Mouse (Mus musculus): ENCODE measurements around the gene Mtmr3. TPM values are rescaled to one million over a fixed set of nuclear protein-coding genes. Genes with fewer than 3 reads are reported as not detected.

The Mtmr3 gene
- total and polyA plus RNA-seq, 3 experiments: 26.4 to 81.4 (median 68.9) TPM

GRCm38 (mm10) chr11:4437318-4437717 lies 157.3 kb downstream of the Mtmr3 start:
- H3K4me1 ChIP-seq (ENCODE audit: insufficient read depth, low read depth, low read length): peaks cover 17% of the 10 kb centered on the region
- H3K4me3 ChIP-seq (ENCODE audit: low read depth, low read length): no peak overlapping the region
- H3K36me3 ChIP-seq (replicated peaks): peaks cover 29% of the 10 kb centered on the region
- no peak for TF ChIP-seq TAL1 (conservative IDR thresholded peaks at IDR 0.05; ENCODE audit: low read depth, low read length)
- no peak for TF ChIP-seq CTCF (IDR thresholded peaks at IDR 0.05; ENCODE audit: low read depth, low read length)
- TF ChIP-seq GATA1 (IDR thresholded peaks at IDR 0.05; ENCODE audit: borderline replicate concordance, low read length): no peak
- no peak for TF ChIP-seq GATA2 (IDR thresholded peaks at IDR 0.05; ENCODE audit: borderline replicate concordance, low read depth, low read length)
- no peak for TF ChIP-seq POLR2AphosphoS5 (IDR thresholded peaks at IDR 0.05; ENCODE audit: insufficient replicate concordance, low read depth, low read length)
- ATAC-seq (ENCODE audit: extremely low read depth, insufficient number of reproducible peaks, low FRiP score, poor library complexity, severe bottlenecking): no peak
- peaks cover 4% of the 10 kb centered on the region; the same call in 1 of the 2 replicates for H3K27me3 ChIP-seq (ENCODE audit: insufficient read depth, low read length)
- no peaks in the 10 kb centered on the region for H3K9me3 ChIP-seq (replicated peaks)
- no peak for DNase-seq (ENCODE audit: low spot score)

GRCm38 (mm10) chr11:4436631-4437030 lies 158.0 kb downstream of the Mtmr3 start:
- peaks cover 15% of the 10 kb centered on the region for H3K4me1 ChIP-seq (ENCODE audit: insufficient read depth, low read depth, low read length)
- H3K36me3 ChIP-seq (replicated peaks): peaks cover 32% of the 10 kb centered on the region
- TF ChIP-seq TAL1 (conservative IDR thresholded peaks at IDR 0.05; ENCODE audit: low read depth, low read length) (no peak), POLR2AphosphoS5 (IDR thresholded peaks at IDR 0.05; ENCODE audit: insufficient replicate concordance, low read depth, low read length) (no peak), GATA2 (IDR thresholded peaks at IDR 0.05; ENCODE audit: borderline replicate concordance, low read depth, low read length) (no peak), GATA1 (IDR thresholded peaks at IDR 0.05; ENCODE audit: borderline replicate concordance, low read length) (no peak), CTCF (IDR thresholded peaks at IDR 0.05; ENCODE audit: low read depth, low read length) (no peak)
- DNase-seq (ENCODE audit: low spot score): no peak
- H3K4me3 ChIP-seq (ENCODE audit: low read depth, low read length): no peak overlapping the region
- peaks cover 3% of the 10 kb centered on the region; the same call in 1 of the 2 replicates for H3K27me3 ChIP-seq (ENCODE audit: insufficient read depth, low read length)
- ATAC-seq (ENCODE audit: extremely low read depth, insufficient number of reproducible peaks, low FRiP score, poor library complexity, severe bottlenecking): no peak
- H3K9me3 ChIP-seq (replicated peaks): no peaks in the 10 kb centered on the region

DNA sequence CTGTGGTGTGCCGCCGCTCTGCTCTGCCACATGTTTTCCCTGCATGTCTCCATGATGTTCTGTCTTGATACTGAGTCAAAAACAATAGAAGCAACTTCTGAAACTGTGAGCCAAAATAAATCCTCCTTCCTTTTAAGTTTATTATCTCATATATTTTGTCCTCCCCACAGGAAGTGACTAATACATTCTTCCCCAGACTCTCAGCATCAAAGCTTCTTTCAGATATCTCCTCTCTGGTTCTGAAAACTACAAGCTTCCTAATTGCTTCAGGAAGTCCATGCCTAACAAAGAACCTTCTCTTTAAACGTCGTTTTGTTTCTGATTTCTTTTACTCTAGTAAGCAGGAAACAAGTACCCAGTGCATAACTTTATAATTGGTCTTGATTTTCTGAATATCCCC lies 160.2 kb downstream of the Mtmr3 start:
- Histone ChIP-seq H3K36me3 (replicated peaks) (peaks cover 42% of the 10 kb centered on the region), H3K4me1 (ENCODE audit: insufficient read depth, low read depth, low read length) (peaks cover 10% of the 10 kb centered on the region), H3K9me3 (replicated peaks) (no peaks in the 10 kb centered on the region), H3K4me3 (ENCODE audit: low read depth, low read length) (no peak overlapping the region), H3K27me3 (ENCODE audit: insufficient read depth, low read length) (no peaks in the 10 kb centered on the region)
- DNase-seq (ENCODE audit: low spot score) (no peak), ATAC-seq (ENCODE audit: extremely low read depth, insufficient number of reproducible peaks, low FRiP score, poor library complexity, severe bottlenecking) (no peak)
- TF ChIP-seq CTCF (IDR thresholded peaks at IDR 0.05; ENCODE audit: low read depth, low read length) (no peak), POLR2AphosphoS5 (IDR thresholded peaks at IDR 0.05; ENCODE audit: insufficient replicate concordance, low read depth, low read length) (no peak), TAL1 (conservative IDR thresholded peaks at IDR 0.05; ENCODE audit: low read depth, low read length) (no peak)

Other genes starting within 250 kb of the Mtmr3 start
- gene Hormad2, start 153.8 kb downstream of the Mtmr3 start, total RNA-seq (2014; fragmentation: Nextera tagmentation): 63.6 and 85.0 TPM in 2 replicates
- 19.9 and 24.6 TPM in 2 replicates for gene Hormad2, start 153.8 kb downstream of the Mtmr3 start, total RNA-seq (2017)
- gene Hormad2, start 153.8 kb downstream of the Mtmr3 start, polyA plus RNA-seq (2012): 3.3 and 8.6 TPM in 2 replicates
- not detected in 2 replicates for gene Gm11032, start 25.2 kb upstream of the Mtmr3 start, total RNA-seq (2014; fragmentation: Nextera tagmentation)
- gene Gm11032, start 25.2 kb upstream of the Mtmr3 start, total RNA-seq (2017): not detected in 2 replicates
- not detected in 2 replicates for gene Gm11032, start 25.2 kb upstream of the Mtmr3 start, polyA plus RNA-seq (2012)
- gene Ascc2, start 42.9 kb upstream of the Mtmr3 start, total RNA-seq (2014; fragmentation: Nextera tagmentation): 27.8 and 28.4 TPM in 2 replicates
- 22.0 and 22.8 TPM in 2 replicates for gene Ascc2, start 42.9 kb upstream of the Mtmr3 start, total RNA-seq (2017)
- gene Ascc2, start 42.9 kb upstream of the Mtmr3 start, polyA plus RNA-seq (2012): 52.0 and 53.0 TPM in 2 replicates
- gene Uqcr10, start 109.5 kb upstream of the Mtmr3 start, total RNA-seq (2014; fragmentation: Nextera tagmentation): 95.7 and 142 TPM in 2 replicates
- gene Uqcr10, start 109.5 kb upstream of the Mtmr3 start, total RNA-seq (2017): 191 and 272 TPM in 2 replicates
- 23.8 and 27.4 TPM in 2 replicates for gene Uqcr10, start 109.5 kb upstream of the Mtmr3 start, polyA plus RNA-seq (2012)
- 43.4 and 53.5 TPM in 2 replicates for gene Zmat5, start 109.8 kb upstream of the Mtmr3 start, total RNA-seq (2014; fragmentation: Nextera tagmentation)
- gene Zmat5, start 109.8 kb upstream of the Mtmr3 start, total RNA-seq (2017): 11.9 and 16.8 TPM in 2 replicates
- 94.1 and 106 TPM in 2 replicates for gene Zmat5, start 109.8 kb upstream of the Mtmr3 start, polyA plus RNA-seq (2012)
- gene Cabp7, start 151.9 kb upstream of the Mtmr3 start, total RNA-seq (2014; fragmentation: Nextera tagmentation): not detected in 2 replicates
- gene Cabp7, start 151.9 kb upstream of the Mtmr3 start, total RNA-seq (2017): not detected in 2 replicates
- gene Cabp7, start 151.9 kb upstream of the Mtmr3 start, polyA plus RNA-seq (2012): not detected in 2 replicates

Measured in G1E (cell line).